Mouse (Mus musculus): ENCODE results near the gene Ifna5.
A peak's percentile ranks its signal among the peaks of the same experiment; 100 is the strongest.

DNA sequence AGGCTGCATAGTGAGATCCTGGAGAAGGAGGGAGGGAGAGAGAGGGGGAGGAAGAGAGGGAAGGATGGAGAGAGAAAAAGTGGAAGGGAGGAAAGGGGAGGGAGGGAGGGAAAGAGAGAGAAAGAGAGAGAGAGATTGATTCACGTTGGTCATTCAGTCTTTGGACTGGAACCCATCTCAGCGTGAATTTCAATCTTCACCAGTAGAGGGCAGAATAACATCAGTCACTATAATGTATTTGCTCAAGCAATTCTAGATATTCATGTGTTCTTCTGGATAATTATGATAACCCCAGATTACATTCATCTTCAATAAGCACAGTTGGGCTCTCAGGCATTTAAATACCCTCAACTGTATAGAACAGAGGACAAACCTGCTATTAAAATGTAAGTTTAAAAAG, 37.4 kb downstream of the Ifna5 start:
- TF ChIP-seq MAX (IDR thresholded peaks at IDR 0.05): no peak
- no peak for TF ChIP-seq USF1 (IDR thresholded peaks at IDR 0.05; ENCODE audit: low read depth)
- no peak for TF ChIP-seq MYOD1 (IDR thresholded peaks at IDR 0.05; ENCODE audit: control insufficient read depth, insufficient read length, low read depth)
- TF ChIP-seq CTCF (IDR thresholded peaks at IDR 0.05; ENCODE audit: control insufficient read depth, insufficient read depth, insufficient read length): peak; percentile 1
- TF ChIP-seq FOSL1 (IDR thresholded peaks at IDR 0.05; ENCODE audit: insufficient read depth, low read length, poor library complexity, severe bottlenecking): no peak
